Mouse (Mus musculus) NIH3T3 (cell line): ENCODE data around the gene Ctsd.
A peak's percentile ranks its signal among the peaks of the same experiment; 100 is the strongest.

Source experiments
- DNase-seq: peaks from one replicate; pipeline ENCODE4 v3.0.0-alpha.2; 2012; ENCODE audit warnings: low read depth

Gene Ctsd

GRCm38 (mm10) chr7:142373641-142374412, 14.0 kb downstream of the Ctsd start, which contains the start of gene Ifitm10:
Ifitm10 (minus strand) TSS chr7:142373753.
- peak; percentile 15 for DNase-seq

GRCm38 (mm10) chr7:142373039-142373438, 14.8 kb downstream of the Ctsd start:
- no peak for DNase-seq

- DNase-seq = no peak
These were observed 15.8 kb downstream of the Ctsd start for GRCm38 (mm10) chr7:142371768-142372661.

GRCm38 (mm10) chr7:142371398-142371767, 16.5 kb downstream of the Ctsd start:
- DNase-seq = no peak

DNA sequence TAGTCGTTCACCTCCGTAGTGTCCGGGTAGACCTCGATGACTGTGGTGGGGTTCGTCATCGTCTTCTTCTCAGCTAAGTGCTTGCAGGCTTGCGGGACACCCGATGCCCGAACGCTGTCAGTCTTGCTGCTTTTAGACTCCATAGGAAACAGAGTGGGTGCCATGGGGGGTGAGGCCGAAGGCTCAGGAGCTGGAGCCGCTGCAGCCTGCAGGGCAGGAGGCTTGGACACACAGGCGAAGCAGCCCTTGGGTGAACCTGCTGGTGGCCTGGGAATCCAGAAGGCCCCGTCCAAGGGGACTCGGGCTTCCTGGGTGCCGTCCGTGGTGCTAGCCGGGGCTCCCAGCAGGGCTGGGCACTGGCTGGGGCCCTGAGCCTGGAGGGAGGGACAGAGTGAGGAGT, 16.9 kb downstream of the Ctsd start:
- DNase-seq = no peak

- no peak for DNase-seq
These were observed 18.0 kb downstream of the Ctsd start for GRCm38 (mm10) chr7:142369820-142370219.

GRCm38 (mm10) chr7:142368856-142369255, 19.0 kb downstream of the Ctsd start:
- no peak for DNase-seq

GRCm38 (mm10) chr7:142363107-142363506, 24.7 kb downstream of the Ctsd start:
- DNase-seq = peak; percentile 42

DNA sequence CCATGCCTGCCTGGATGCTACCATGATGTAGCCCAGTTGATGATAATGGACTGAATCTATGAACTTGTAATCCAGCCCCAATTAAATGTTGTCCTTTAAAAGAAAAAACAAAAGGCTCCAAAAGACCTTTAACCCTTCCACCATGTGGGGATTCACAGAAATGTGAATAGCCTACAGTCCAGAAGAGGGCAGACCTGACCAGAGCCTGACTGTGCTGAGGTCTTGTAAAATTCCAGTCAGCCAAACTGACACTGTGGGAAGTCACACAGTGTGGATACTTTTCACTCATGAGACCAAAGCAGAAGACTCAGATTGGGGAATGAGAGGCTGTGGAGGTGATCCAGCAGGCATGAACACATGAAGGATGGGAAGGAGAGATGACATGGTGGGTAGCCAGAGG, 27.1 kb downstream of the Ctsd start:
- DNase-seq = peak; percentile 27

- DNase-seq = no peak
These were observed 28.7 kb downstream of the Ctsd start for GRCm38 (mm10) chr7:142359129-142359528.

GRCm38 (mm10) chr7:142357566-142357965, 30.3 kb downstream of the Ctsd start:
- no peak for DNase-seq

DNA sequence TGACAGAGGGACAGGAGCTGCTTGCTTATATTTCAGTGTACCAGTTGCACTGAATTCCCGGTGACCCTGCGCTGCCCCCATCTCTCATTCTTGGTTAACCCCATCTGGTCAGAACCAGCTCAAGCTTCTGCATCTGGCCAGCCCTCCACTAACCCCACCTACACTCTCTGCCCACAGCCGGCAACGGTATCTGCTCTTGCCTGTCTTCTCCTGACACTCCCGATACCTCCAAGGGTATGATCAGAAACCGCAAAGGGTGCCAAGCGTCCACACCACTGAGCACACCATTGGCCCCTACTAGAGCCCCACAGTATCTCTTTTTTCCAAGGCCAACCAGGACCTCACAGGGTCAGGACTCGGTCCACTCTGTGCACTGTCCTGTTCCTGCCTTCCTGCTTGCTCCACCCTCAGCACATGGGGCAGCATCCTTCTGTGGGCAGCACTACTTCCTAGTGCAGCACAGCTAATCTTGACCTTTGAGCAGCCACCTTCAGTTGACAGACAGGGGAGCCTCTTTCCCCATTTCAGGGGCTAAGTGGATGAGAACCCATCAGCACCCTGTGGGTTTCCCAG, 33.1 kb downstream of the Ctsd start:
- DNase-seq = no peak

DNA sequence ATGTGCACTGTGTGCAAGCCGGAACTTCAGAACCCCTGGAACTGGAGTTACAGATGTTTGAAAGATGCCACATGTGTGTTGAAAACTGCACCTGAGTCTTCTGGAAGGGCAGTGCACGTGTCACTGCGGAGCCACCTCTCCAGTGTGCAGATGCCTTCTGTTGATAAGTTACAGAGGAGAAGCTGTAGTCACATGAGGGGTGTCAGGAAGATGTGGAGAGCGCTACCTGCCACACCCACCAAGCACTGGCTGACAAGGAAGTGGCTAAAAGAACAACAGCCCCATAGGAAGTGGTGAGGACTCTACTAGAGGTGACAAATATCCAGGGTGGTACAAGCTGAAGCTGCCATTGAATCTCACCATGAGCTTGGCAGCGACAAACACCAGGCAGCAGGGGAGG, 34.0 kb downstream of the Ctsd start:
- DNase-seq = no peak

- no peak for DNase-seq
These were observed 36.3 kb downstream of the Ctsd start for GRCm38 (mm10) chr7:142351569-142351968.

DNA sequence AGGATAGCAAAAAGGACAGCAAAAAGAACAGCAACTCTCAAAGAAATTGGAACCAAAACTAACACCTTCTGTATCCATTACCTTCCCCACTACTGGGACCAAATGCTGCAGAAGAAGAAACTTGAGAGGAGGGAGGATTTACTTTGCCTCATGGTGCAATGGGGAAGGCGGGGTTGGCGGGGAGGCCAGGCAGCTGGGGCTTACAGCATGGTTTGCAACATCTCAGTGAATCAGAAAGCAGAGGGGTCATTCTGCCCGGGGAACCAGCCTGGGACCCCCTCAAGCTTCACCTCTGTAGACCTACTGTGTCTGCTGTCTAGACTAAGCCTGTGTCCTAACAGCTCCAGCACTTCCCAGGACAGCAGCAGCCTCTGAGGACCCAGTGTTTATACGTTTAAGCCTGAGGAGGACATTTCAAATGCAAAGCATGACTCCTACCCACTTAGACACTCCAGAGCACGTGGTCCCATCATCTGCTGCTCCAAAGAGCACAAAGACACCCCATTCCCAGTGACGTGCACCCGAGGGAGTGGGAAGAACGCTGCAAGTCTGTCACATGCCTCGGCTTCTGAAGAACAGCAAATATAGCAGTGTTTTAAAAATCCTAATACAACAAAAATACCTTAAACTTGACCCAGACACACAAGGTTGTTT, 38.4 kb downstream of the Ctsd start:
- peak; percentile 43 for DNase-seq

- no peak for DNase-seq
These were observed 40.3 kb downstream of the Ctsd start for GRCm38 (mm10) chr7:142347542-142347941.

DNA sequence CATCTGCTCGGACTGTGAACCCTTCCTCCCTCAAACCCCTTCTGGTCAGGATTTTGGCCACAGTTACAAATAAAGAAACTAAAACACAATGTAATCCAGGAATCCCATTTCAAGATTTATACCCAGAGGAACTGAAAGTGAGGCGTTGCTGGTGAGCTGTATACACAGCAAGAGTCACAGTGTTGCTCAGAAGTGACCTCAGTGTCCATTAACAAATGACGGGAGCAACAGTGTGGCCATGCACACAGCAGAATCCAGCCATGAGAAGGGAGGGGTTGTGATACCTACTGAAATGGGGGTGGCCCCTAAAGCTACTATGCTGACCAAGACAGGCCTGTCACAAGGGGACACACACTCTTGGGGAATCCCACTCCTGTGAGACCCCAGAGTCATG, 45.6 kb downstream of the Ctsd start:
- DNase-seq = no peak

- DNase-seq = no peak
These were observed 46.1 kb downstream of the Ctsd start for GRCm38 (mm10) chr7:142341564-142342246.

DNA sequence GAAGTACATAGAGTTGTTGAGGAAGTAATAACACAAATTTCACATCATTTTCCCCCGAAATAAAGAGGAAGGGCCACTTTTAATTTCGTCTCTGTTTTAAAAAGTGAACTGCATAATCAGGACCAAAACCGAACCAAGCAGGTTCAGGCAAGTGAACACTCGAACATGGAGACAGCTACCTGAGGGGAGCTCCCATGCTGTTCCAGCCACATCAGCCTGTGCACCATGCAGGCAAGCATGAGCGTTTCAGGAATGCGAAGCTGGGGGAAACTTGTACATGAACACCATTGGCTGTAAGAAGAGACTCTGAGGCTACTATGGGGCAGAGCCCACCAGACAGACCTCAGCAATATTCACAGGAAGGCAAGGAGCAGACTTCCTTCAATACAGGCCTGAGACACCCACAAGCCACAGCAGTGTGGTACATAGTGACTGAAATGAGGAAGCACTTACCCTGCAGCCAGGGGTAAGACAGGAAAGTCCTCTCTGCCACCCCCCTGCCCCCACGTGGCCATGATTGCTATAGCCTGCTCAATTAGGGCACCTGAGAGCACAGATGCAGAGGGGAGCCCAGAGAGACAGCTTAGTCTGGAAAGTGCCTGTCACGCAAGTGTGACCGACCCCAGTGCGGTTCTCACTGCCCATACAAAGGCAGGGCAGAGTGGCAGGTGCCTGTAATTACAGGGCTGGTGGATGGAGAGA, 47.4 kb downstream of the Ctsd start:
- DNase-seq = no peak

DNA sequence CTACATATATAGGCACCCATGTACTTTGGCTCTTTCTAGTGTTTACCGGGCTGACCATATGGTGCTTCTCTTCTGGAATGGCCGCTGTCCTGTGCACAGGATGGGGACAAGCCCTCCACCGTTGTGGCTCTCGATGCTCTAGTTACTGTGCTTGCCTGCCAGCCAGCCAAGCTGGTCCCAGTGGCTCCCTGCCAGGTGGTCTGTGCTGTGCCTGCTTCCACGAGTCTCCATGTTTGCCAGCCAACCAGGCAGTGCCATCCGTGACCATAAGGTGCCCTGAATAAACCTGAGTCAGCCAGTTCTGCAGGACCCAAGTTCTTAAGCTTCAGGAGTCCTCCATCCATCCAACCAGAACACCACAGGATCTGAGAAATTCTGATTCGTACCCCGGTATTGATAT, 52.7 kb downstream of the Ctsd start:
- DNase-seq = no peak

- DNase-seq = peak; percentile 90
These were observed 53.6 kb downstream of the Ctsd start for GRCm38 (mm10) chr7:142334246-142334645.
